Mouse (Mus musculus) heart, embryonic 12.5 days (tissue): Measurements from ENCODE around the gene B430306N03Rik. TPM values are rescaled to one million over a fixed set of nuclear protein-coding genes. Genes with fewer than 3 reads are reported as not detected.

Experiments used
- ATAC-seq: fragments of 200-750 bp; cut with Nextera tagmentation; 2 replicates; pipeline ENCODE4 v1.8.0; 2017; ENCODE audit warnings: moderate TSS enrichment, moderate library complexity; ENCODE audit not compliant: insufficient number of reproducible peaks, low FRiP score
- H3K27ac ChIP-seq: fragments of 300-500 bp; sonication (generic); 2 replicates; pipeline ENCODE4 v1.5.1; 2016; ENCODE audit warnings: mild to moderate bottlenecking, moderate library complexity; ENCODE audit not compliant: poor library complexity, severe bottlenecking
- H3K27me3 ChIP-seq: fragments of 300-500 bp; sonication (generic); replicated peaks from 2 replicates; pipeline ENCODE4 v1.6.1; 2016; ENCODE audit warnings: mild to moderate bottlenecking, moderate library complexity
- H3K36me3 ChIP-seq: fragments of 300-500 bp; sonication (generic); 2 replicates; pipeline ENCODE4 v1.6.1; 2016; ENCODE audit warnings: mild to moderate bottlenecking, moderate library complexity
- H3K4me1 ChIP-seq: fragments of 300-500 bp; sonication (generic); replicated peaks from 2 replicates; pipeline ENCODE4 v1.6.1; 2016; ENCODE audit warnings: mild to moderate bottlenecking
- H3K4me2 ChIP-seq: fragments of 300-500 bp; sonication (generic); 2 replicates; pipeline ENCODE4 v1.6.1; 2016; ENCODE audit warnings: mild to moderate bottlenecking, moderate library complexity
- H3K4me3 ChIP-seq: fragments of 300-500 bp; sonication (generic); 2 replicates; pipeline ENCODE4 v1.5.1; 2016; ENCODE audit warnings: mild to moderate bottlenecking
- H3K9ac ChIP-seq: fragments of 300-500 bp; sonication (generic); 2 replicates; pipeline ENCODE4 v1.6.1; 2016; ENCODE audit warnings: mild to moderate bottlenecking, moderate library complexity
- H3K9me3 ChIP-seq: fragments of 300-500 bp; sonication (generic); replicated peaks from 2 replicates; pipeline ENCODE4 v1.6.1; 2016; ENCODE audit warnings: mild to moderate bottlenecking, moderate library complexity
- WGBS: fragments of 180-500 bp; shearing (Covaris S2); methylation state at CpG from one replicate; pipeline ENCODE4 v1.1.7; 2016; 5-methylcytosine and 5-hydroxymethylcytosine counted together
- polyA plus RNA-seq: library from polyadenylated mRNA; unstranded; fragments of >200 nt; fragmentation: Nextera tagmentation; extraction: Ambion mirVana; gene quantifications from 2 replicates; pipeline ENCODE4 v1.2.1, GENCODE M21; 2016

Gene B430306N03Rik
- polyA plus RNA-seq, 1 experiment from 2014 or later, result 0.15 TPM

DNA sequence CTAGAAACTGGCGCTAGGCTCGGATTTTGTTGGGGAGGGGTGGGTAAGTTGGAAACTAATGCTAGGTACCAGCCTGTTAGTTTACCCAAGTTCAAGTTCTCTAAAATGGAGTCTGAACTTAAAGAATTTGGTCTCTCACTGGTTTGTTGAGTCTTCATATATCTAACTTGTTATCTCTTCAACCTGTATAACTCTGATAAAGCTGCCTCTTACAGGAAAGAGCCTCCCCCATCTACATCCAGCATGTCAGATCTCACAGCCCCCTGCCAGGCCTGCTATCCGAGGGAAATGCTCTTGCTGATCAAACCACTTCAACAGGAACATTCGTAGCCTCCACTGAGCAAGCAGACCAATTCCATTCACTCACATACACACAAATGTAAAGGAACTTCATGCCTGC lies 36.9 kb upstream of the B430306N03Rik start:
- no peak overlapping the region for H3K9ac ChIP-seq
- WGBS, result 56% methylated on average over 4 of the region's 4 CpGs
- ATAC-seq, result no peak

DNA sequence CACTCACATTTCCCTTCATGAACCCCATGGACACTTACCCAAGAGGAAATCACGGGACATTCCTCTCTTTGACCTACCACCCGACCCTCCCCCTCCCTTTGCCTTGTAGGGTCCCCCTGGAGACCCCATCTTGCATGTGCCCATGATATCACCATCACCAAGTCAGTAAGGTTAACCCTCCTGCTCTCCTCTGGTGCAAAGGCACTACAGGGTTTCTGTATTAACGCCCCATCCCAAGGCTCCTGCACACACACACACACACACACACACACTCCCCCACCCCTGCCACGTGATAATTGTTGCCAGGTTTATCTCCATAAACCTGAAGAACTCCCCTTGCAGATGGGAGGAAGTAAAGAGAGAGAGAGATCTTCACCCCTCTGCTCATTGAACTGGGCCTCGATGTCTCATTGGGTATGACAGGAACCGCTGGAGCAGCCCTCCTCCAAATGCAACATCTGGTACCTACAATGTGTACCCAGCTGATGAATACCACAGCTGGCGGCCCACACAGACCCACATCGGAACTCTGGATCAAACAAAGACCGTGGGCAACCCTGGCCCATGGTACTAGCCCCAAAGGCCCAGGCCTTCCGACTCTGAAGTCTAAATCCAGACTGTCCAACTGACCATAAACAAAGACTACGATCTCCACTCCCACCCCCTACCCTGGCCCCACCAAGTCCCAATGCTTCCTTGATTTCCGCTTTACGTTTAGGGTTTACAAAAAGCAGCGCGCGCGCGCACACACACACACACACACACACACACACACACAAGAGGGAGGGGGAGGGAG lies 34.8 kb upstream of the B430306N03Rik start:
- Histone ChIP-seq H3K4me2 (peak overlapping the region; percentile 66), H3K4me1 (peaks cover 2% of the 10 kb centered on the region; the same call in 1 of the 2 replicates), H3K27me3 (no peaks in the 10 kb centered on the region), H3K36me3 (no peaks in the 10 kb centered on the region), H3K27ac (no peak overlapping the region), H3K9me3 (no peaks in the 10 kb centered on the region), H3K9ac (peak overlapping the region; percentile 54; the same call in 1 of the 2 replicates), H3K4me3 (peak overlapping the region; percentile 32)
- peak; percentile 48; the same call in 1 of the 2 replicates for ATAC-seq
- WGBS, result 33% methylated on average over 18 of the region's 18 CpGs

More for the DNA sequence above, 36.9 kb upstream of the B430306N03Rik start:
- H3K4me3 ChIP-seq, result no peak overlapping the region
- H3K4me1 ChIP-seq, result peaks cover 2% of the 10 kb centered on the region; the same call in 1 of the 2 replicates
- H3K27me3 ChIP-seq, result no peaks in the 10 kb centered on the region
- no peaks in the 10 kb centered on the region for H3K36me3 ChIP-seq
- no peaks in the 10 kb centered on the region for H3K9me3 ChIP-seq
- no peak overlapping the region for H3K4me2 ChIP-seq
- no peak overlapping the region for H3K27ac ChIP-seq

DNA sequence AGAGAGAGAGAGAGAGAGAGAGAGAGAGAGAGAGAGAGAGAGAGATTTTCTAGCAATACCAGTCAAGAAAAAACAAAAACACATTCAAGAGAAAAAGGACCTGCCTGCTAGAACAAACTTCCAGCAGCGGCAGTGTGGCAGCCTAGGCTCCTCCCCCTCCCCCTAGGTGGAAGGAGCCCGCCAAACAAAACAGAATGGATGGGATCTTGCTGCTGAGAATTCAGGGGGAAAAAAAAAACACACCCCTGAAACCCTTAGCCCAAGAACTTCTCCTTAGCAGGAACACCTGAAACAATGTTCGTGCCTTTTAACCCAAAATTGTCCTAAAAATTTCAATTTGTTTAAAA lies 34.2 kb upstream of the B430306N03Rik start:
- Histone ChIP-seq H3K9ac (peak overlapping the region; percentile 54; the same call in 1 of the 2 replicates), H3K27ac (no peak overlapping the region)

DNA sequence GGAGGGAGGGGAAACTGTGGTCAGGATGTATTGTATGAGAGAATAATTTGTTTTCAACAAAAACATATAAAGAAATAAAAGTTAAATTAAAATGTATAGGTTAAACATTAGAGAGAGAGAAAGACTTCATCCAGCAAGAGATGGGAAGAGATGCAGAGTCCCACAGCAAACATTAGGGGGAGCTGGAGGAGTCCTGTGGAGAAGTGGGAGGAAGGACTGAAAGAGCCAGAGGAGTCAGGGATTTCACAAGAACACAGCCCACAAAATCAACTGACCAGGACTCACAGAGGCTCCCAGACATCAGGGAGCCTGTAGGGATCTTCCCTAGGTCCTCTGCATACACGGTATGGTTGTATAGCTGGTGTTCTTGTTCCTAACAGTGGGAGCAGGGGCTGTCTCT lies 29.2 kb upstream of the B430306N03Rik start:
- WGBS, result 45% methylated on average over 1 of the region's 1 CpGs
- no peaks in the 10 kb centered on the region for H3K27me3 ChIP-seq
- no peaks in the 10 kb centered on the region for H3K4me1 ChIP-seq
- ATAC-seq, result 0 out of 2 replicates have a peak, but pooled peaks have one; percentile 29
- H3K9ac ChIP-seq, result no peak overlapping the region
- H3K9me3 ChIP-seq, result peaks cover 3% of the 10 kb centered on the region; the same call in 1 of the 2 replicates
- no peak overlapping the region for H3K4me3 ChIP-seq
- no peak overlapping the region for H3K27ac ChIP-seq
- H3K4me2 ChIP-seq, result no peak overlapping the region
- no peaks in the 10 kb centered on the region for H3K36me3 ChIP-seq

More for the DNA sequence above, 34.2 kb upstream of the B430306N03Rik start:
- Histone ChIP-seq H3K36me3 (no peaks in the 10 kb centered on the region), H3K4me1 (peaks cover 2% of the 10 kb centered on the region; the same call in 1 of the 2 replicates), H3K9me3 (no peaks in the 10 kb centered on the region), H3K27me3 (no peaks in the 10 kb centered on the region), H3K4me2 (peak overlapping the region; percentile 66), H3K4me3 (peak overlapping the region; percentile 32)
- no peak for ATAC-seq
- 4% methylated on average over 2 of the region's 3 CpGs for WGBS

DNA sequence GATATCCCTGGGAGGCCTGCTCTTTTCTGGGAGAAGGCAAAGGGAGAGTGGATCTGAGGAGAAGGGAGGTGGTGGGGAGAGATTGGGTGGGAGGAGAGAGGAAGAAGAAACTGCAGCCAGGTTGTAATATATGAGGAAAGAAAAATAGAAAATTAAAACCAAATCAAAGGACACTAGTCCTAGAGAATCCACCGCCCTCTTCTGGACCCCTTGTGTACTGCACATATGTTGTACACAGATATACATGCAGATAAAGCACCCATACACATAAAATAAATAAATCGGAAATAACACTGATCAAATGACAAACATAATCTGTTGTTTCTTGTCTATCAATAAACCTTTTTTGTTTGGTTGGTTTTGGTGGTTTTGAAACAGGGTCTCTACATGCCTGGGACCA lies 28.7 kb upstream of the B430306N03Rik start:
- Histone ChIP-seq H3K9ac (no peak overlapping the region), H3K9me3 (peaks cover 3% of the 10 kb centered on the region; the same call in 1 of the 2 replicates), H3K4me2 (no peak overlapping the region), H3K27ac (no peak overlapping the region), H3K36me3 (no peaks in the 10 kb centered on the region), H3K4me1 (no peaks in the 10 kb centered on the region), H3K27me3 (no peaks in the 10 kb centered on the region), H3K4me3 (no peak overlapping the region)
- no peak for ATAC-seq
- 54% methylated on average over 2 of the region's 2 CpGs for WGBS

DNA sequence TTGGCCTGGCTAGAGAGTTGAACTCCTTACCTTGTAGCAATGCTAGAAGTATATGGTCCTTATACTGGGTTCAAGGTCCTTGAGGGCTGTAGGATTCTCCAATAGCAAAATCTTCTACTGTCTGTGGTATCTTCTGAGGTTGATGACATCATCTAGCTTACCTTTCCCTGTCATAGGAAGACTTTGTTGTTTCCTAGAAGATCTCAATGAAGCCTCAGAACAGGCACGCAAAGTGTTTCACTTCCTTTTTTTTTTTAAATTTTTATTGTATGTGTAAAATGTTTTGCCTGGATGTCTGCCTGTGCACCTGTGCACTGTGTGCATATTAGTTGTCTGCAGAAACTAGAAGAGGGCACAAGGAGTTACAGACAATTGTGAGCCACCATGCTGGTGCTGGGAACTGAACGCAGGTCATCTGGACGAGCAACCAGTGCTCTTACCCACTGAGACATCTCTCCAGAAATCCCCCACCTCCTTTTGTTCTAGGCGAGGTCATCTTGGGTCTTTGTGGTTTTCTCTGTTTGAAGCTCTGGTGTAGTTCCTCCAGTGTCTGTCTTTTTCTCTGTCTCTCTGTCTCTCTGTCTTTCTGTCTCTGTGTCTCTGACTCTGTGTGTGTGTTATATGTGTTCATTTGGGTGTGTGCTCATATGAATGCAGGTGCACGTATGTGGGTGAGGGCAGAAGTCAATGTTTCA lies 22.3 kb upstream of the B430306N03Rik start:
- H3K4me1 ChIP-seq, result no peaks in the 10 kb centered on the region
- no peak overlapping the region for H3K4me2 ChIP-seq
- no peak overlapping the region for H3K27ac ChIP-seq
- no peaks in the 10 kb centered on the region for H3K9me3 ChIP-seq
- 75% methylated on average over 5 of the region's 5 CpGs for WGBS
- no peaks in the 10 kb centered on the region for H3K27me3 ChIP-seq
- H3K36me3 ChIP-seq, result no peaks in the 10 kb centered on the region
- H3K9ac ChIP-seq, result no peak overlapping the region
- H3K4me3 ChIP-seq, result no peak overlapping the region
- no peak for ATAC-seq

DNA sequence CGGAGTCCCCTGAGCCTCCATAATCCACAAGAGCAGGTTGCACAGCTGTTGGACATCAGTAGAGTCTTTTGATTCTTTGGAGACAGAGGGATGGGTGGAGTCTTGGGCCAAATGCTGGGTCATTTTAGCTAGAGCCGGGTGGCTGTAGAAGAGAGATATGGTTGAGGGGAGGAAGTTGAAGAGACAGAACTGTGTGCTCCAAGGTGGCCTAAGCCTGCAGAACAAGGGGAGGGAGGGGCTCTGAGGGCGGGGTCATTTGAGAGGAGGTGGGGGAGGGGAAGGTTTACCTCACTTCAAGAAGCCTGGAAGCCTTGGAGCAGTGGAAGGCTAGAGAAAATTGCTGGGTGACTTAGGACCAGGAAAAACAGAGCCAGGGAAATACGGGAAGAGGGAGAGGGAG lies 16.7 kb upstream of the B430306N03Rik start, which contains the start of gene Treml2:
Gene Treml2, plus strand, starts transcription at position 296 of the 400 bp plus-strand sequence.
- no peaks in the 10 kb centered on the region for H3K9me3 ChIP-seq
- no peak within 1 kb of the TSS for H3K9ac ChIP-seq
- H3K27ac ChIP-seq, result peak within 1 kb of the TSS; percentile 30; the same call in 1 of the 2 replicates
- peaks cover 4% of the 10 kb centered on the region; the same call in 1 of the 2 replicates for H3K4me1 ChIP-seq
- ATAC-seq, result peak; percentile 92
- 0 out of 2 replicates have a peak, but pooled peaks cover 4% of the 10 kb centered on the region for H3K27me3 ChIP-seq
- 24% methylated on average over 3 of the region's 4 CpGs for WGBS
- no peaks in the 10 kb centered on the region for H3K36me3 ChIP-seq
- peak within 1 kb of the TSS; percentile 30 for H3K4me3 ChIP-seq
- H3K4me2 ChIP-seq, result peak within 1 kb of the TSS; percentile 14

DNA sequence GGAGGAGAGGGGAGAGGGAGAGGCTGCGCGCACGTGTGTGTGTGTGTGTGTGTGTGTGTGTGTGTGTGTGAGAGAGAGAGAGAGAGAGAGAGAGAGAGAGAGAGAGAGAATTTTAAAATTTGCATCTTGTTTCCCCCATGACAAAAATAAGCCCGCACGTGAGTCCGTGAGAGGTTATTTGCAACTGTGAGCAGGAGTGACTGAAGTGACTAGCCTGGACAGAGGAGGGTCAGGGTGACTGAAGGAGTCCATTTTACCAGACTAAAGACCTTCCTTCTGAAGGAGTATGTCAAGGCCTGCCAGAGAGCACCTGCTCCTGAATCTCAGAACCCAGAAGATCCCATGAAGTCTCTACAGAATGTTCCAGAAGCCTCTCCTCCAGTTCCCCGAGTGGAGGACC lies 16.2 kb upstream of the B430306N03Rik start:
- Histone ChIP-seq H3K4me2 (peak overlapping the region; percentile 14), H3K4me1 (peaks cover 8% of the 10 kb centered on the region; the same call in 1 of the 2 replicates), H3K27me3 (0 out of 2 replicates have a peak, but pooled peaks cover 4% of the 10 kb centered on the region), H3K4me3 (peak overlapping the region; percentile 30), H3K36me3 (no peaks in the 10 kb centered on the region), H3K27ac (peak overlapping the region; percentile 30; the same call in 1 of the 2 replicates), H3K9ac (no peak overlapping the region), H3K9me3 (no peaks in the 10 kb centered on the region)
- no peak for ATAC-seq
- 48% methylated on average over 7 of the region's 7 CpGs for WGBS

DNA sequence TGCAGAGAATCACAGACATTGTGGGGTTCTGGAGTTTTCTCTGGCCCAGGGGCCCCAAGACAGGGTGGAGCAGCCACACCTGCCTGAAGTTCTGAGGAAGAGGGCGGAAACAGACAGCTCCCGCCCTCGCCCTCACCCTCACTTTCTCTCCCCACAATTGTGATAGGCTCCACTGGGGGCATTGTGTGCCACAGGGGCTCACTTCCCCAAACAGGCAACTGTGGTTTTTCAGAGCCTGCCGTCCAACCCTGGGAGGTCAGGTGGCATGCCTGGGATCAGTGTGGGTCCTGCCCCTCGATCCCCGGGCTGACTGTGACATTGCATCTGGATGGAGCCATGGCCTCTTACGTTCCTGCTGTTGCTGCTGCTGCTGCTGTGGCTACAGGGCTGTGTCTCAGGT lies 15.7 kb upstream of the B430306N03Rik start:
- H3K4me3 ChIP-seq, result peak overlapping the region; percentile 30
- 0 out of 2 replicates have a peak overlapping the region, but pooled peaks have one; percentile 30 for H3K27ac ChIP-seq
- peaks cover 8% of the 10 kb centered on the region; the same call in 1 of the 2 replicates for H3K4me1 ChIP-seq
- ATAC-seq, result peak; percentile 59
- H3K4me2 ChIP-seq, result peak overlapping the region; percentile 14
- no peaks in the 10 kb centered on the region for H3K36me3 ChIP-seq
- H3K9me3 ChIP-seq, result no peaks in the 10 kb centered on the region
- WGBS, result 59% methylated on average over 7 of the region's 7 CpGs
- H3K9ac ChIP-seq, result no peak overlapping the region
- H3K27me3 ChIP-seq, result 0 out of 2 replicates have a peak, but pooled peaks cover 4% of the 10 kb centered on the region

DNA sequence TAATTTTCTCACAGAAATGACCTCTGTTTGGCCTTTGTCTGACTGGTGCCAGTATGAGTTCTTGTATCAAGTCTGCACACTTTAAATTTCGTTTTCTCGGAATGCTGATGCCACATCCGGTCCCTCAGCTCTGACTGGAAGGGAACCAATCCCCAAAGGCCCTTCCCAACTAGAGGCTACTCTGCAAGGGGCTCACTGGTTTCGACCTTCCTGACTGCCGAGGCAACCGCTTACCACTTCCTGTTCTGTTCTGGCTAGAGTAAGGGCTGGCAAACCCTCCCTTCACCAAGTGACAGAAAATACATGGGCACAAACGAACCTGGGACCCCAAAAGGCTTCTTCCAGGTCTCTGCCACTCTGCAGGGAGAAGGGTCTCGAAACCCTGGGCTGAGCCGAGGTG lies 15.1 kb upstream of the B430306N03Rik start:
- no peak overlapping the region for H3K27ac ChIP-seq
- 74% methylated on average over 9 of the region's 9 CpGs for WGBS
- H3K36me3 ChIP-seq, result no peaks in the 10 kb centered on the region
- H3K9ac ChIP-seq, result no peak overlapping the region
- 0 out of 2 replicates have a peak, but pooled peaks cover 4% of the 10 kb centered on the region for H3K27me3 ChIP-seq
- peaks cover 8% of the 10 kb centered on the region; the same call in 1 of the 2 replicates for H3K4me1 ChIP-seq
- H3K9me3 ChIP-seq, result no peaks in the 10 kb centered on the region
- H3K4me2 ChIP-seq, result peak overlapping the region; percentile 14
- no peak for ATAC-seq
- H3K4me3 ChIP-seq, result peak overlapping the region; percentile 30

DNA sequence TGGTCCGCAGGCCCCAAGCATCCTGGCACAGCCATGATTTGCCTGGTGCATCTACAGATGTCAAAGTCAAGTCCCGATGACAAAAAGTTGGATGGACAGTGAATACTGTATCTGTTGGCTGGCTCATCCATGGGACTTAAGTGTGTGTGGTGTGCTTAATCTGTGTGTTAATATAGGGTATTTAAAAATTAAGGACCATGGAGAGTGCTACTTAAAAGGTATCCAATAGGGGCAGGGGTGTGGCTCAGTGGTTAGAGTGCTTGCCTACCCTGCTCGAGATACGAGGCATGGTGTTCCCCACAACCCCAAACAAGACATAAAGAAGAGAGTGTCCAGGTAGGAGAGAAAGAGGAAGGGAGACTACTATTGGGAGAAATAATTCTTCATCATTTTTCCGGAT lies 14.1 kb upstream of the B430306N03Rik start:
- Histone ChIP-seq H3K9me3 (no peaks in the 10 kb centered on the region), H3K27me3 (0 out of 2 replicates have a peak, but pooled peaks cover 4% of the 10 kb centered on the region), H3K9ac (no peak overlapping the region), H3K27ac (no peak overlapping the region), H3K4me1 (peaks cover 8% of the 10 kb centered on the region; the same call in 1 of the 2 replicates), H3K4me2 (0 out of 2 replicates have a peak overlapping the region, but pooled peaks have one; percentile 14), H3K36me3 (no peaks in the 10 kb centered on the region), H3K4me3 (no peak overlapping the region)
- 86% methylated on average over 5 of the region's 5 CpGs for WGBS
- no peak for ATAC-seq
